Mouse (Mus musculus) lung, adult 2 months (tissue): ENCODE results near the gene B430218F22Rik.

Experiments
- CTCF ChIP-seq: fragments of 200-500 bp; IDR thresholded peaks from 2 replicates; pipeline ENCODE4 v1.5.1; 2011; ENCODE audit warnings: mild to moderate bottlenecking, low read length, control low read depth; ENCODE audit not compliant: insufficient read depth
- POLR2A ChIP-seq: fragments of 200-500 bp; IDR thresholded peaks from 2 replicates; pipeline ENCODE4 v1.6.1; 2011; ENCODE audit warnings: low read depth, mild to moderate bottlenecking, control low read depth, low read length, borderline replicate concordance; ENCODE audit errors: extremely low read depth

DNA sequence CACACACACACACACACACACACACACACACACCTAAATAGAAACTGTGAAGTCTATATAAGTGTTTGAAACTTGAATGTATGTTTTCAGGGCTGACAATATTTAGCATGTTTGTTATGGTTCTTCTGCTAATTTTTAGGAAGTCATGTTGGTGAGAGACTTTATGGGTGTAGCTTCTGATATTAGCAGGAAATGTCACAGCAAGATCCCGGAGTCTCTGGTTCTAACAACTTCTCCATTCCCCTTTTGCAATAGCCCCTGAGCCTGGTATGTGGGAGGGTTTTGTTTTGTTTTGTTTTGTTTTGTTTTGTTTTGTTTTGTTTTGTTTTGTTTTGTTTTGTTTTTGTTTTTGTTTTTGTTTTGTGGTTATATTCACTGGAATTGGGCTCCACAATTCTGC, 34.0 kb downstream of the B430218F22Rik start:
- TF ChIP-seq POLR2A (no peak), CTCF (no peak)
